Mouse (Mus musculus) stomach, postnatal 0 days (tissue): Measurements from ENCODE around the gene Fstl1.

ENCODE experiments used
- CTCF ChIP-seq: IDR thresholded peaks from 2 replicates; pipeline ENCODE4 v1.5.1; 2016; ENCODE audit warnings: antibody characterized with exemption, low read depth, mild to moderate bottlenecking, moderate library complexity
- EP300 ChIP-seq: optimal IDR thresholded peaks from 2 replicates; pipeline ENCODE3; 2016; ENCODE audit warnings: antibody characterized with exemption

DNA sequence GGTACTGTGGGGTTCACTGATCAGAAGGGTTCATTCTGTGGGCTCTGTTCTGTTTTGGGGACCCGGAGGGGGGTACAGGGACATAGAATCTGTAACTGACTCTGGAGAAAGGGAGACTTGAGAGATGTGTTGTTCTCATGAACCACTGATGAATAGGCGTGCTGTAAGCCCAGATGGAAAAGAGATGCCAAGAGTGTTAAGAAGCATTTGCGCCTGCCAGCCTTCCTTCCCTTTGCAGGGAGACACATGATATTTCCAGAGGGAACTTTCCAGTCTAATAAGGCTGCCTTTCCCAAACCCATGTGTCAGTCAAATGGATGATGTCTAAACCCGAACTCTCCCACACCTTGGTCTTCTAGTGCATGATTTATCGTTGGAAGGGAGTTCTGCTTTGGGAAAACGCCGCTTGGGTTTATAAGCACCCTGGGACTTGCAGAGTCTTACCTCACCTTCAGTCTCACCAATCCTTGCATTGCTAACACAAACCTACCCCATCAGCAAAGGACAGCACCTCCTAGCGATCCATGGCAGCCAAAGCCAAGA, 46.3 kb upstream of the Fstl1 start:
- no peak for TF ChIP-seq EP300
- TF ChIP-seq CTCF: no peak
